8 mouse cellular contexts compared by ENCODE assay signal in the genomic region with DNA sequence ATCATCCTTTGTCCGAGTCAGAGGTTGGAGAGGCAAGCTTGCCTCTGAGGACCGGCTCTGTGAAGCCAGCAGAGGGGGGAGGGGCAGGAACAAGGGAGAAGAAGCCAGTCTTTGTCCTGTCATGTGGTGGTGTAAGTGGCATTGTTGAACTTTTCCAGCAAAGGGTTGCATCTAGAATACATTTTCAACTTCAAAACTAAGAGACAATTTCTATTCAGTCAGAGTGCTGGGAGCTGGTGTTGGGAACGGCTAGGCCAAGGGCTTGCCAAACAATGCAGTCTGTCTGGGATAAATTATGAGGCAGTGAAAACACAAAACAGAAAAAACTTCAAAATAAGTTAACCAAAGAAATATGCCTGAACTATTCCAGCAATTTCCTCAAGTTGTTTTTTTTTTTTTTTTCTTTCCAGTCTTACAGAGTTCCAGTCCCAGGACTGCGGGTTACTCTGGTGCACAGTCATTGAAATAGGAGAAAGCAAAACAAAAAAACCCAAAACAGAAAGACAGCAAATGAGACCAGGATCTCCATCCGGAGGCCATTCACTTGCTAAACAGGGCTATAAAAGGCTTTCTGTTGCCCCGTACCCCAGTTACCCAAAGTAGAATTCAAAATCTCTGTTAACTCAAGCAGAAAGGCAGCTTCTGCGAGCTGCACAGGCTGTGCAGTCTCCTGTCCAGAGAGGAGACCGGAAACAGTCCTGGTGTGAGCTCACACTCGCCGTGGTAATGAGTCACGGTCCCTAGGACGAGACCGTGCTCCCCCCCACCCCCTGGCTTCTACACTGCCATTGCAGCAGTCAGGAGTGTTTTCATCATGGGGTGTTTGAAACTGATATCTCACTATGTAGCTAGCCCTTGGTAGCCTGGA.
DNase-seq lines count a peak whose midpoint lies in the region; ATAC-seq lines count a peak whose summit lies in the region.

No protein-coding gene starts in this region.

- no peaks in the 10 kb centered on the region for H3K9me3 ChIP-seq in heart, embryonic 10.5 days
- 0 out of 2 replicates have a peak, but pooled peaks cover 6% of the 10 kb centered on the region for H3K9me3 ChIP-seq in kidney, embryonic 16.5 days (ENCODE audit: low read length)
- H3K9me3 ChIP-seq in liver, embryonic 13.5 days (replicated peaks): no peaks in the 10 kb centered on the region

- ATAC-seq in kidney, embryonic 16.5 days (ENCODE audit: low FRiP score, low TSS enrichment): peak; percentile 84
- no peak for ATAC-seq in liver, embryonic 13.5 days (ENCODE audit: low read depth)

- WGBS in heart, embryonic 10.5 days: 50% methylated on average over 13 of the region's 13 CpGs
- WGBS in kidney, embryonic 16.5 days: 10% methylated on average over 13 of the region's 13 CpGs
- 48% methylated on average over 13 of the region's 13 CpGs for WGBS in liver, embryonic 13.5 days (ENCODE audit: insufficient replicate concordance)

- H3K4me2 ChIP-seq in kidney, embryonic 16.5 days (replicated peaks; ENCODE audit: low read depth, low read length): no peak overlapping the region
- H3K4me2 ChIP-seq in liver, embryonic 13.5 days: no peak overlapping the region

- peak overlapping the region; percentile 59 for H3K27ac ChIP-seq in heart, embryonic 10.5 days
- peak overlapping the region; percentile 93 for H3K27ac ChIP-seq in kidney, embryonic 16.5 days (ENCODE audit: low read length)
- H3K27ac ChIP-seq in liver, embryonic 13.5 days: peak overlapping the region; percentile 9

- peaks cover 24% of the 10 kb centered on the region for H3K4me1 ChIP-seq in heart, embryonic 10.5 days
- peaks cover 27% of the 10 kb centered on the region for H3K4me1 ChIP-seq in kidney, embryonic 16.5 days (ENCODE audit: insufficient read depth, low read length)
- H3K4me1 ChIP-seq in liver, embryonic 13.5 days (replicated peaks): peaks cover 20% of the 10 kb centered on the region

- H3K4me3 ChIP-seq in heart, embryonic 10.5 days: no peak overlapping the region
- H3K4me3 ChIP-seq in kidney, embryonic 16.5 days (ENCODE audit: low read length): no peak overlapping the region
- H3K4me3 ChIP-seq in liver, embryonic 13.5 days (replicated peaks): no peak overlapping the region

- DNase-seq in testis, postnatal 10 days (ENCODE audit: low spot score): peak; percentile 63
- no peak for DNase-seq in testis, postnatal 14 days (ENCODE audit: low spot score)
- DNase-seq in embryo, embryonic 11.5 days (ENCODE audit: low read depth, low spot score): peak; percentile 37
- DNase-seq in heart, embryonic 10.5 days (ENCODE audit: low spot score): no peak
- no peak for DNase-seq in liver, embryonic 13.5 days
- peak; percentile 33 for DNase-seq in right cerebral cortex, postnatal 25 days
- DNase-seq in urinary bladder, postnatal 25 days (ENCODE audit: low spot score): no peak

- H3K9ac ChIP-seq in kidney, embryonic 16.5 days (replicated peaks; ENCODE audit: low read length): peak overlapping the region; percentile 51; the same call in 1 of the 2 replicates
- H3K9ac ChIP-seq in liver, embryonic 13.5 days: no peak overlapping the region

- no peaks in the 10 kb centered on the region for H3K27me3 ChIP-seq in heart, embryonic 10.5 days (ENCODE audit: insufficient read depth, poor library complexity, severe bottlenecking)
- no peaks in the 10 kb centered on the region for H3K27me3 ChIP-seq in kidney, embryonic 16.5 days (ENCODE audit: insufficient read depth, low read length)
- no peaks in the 10 kb centered on the region for H3K27me3 ChIP-seq in liver, embryonic 13.5 days

- peaks cover 31% of the 10 kb centered on the region for H3K36me3 ChIP-seq in heart, embryonic 10.5 days
- H3K36me3 ChIP-seq in kidney, embryonic 16.5 days (ENCODE audit: insufficient read depth, low read length): peaks cover 16% of the 10 kb centered on the region; the same call in 1 of the 2 replicates
- peaks cover 15% of the 10 kb centered on the region for H3K36me3 ChIP-seq in liver, embryonic 13.5 days

Comparison
In these comparisons a context has a peak if more than half of its experiments do, and no peak if none do; other contexts are left out.
1. DNase-seq: peak in testis, postnatal 10 days (single experiment), embryo, embryonic 11.5 days (single experiment) and right cerebral cortex, postnatal 25 days (single experiment); none in testis, postnatal 14 days (single experiment), heart, embryonic 10.5 days (single experiment), liver, embryonic 13.5 days (single experiment) and urinary bladder, postnatal 25 days (single experiment).
2. H3K27ac ChIP-seq: peak in every context shown above with its lines; median percentile 93 in kidney, embryonic 16.5 days; 59 in heart, embryonic 10.5 days; 9 in liver, embryonic 13.5 days.